Mouse (Mus musculus) megakaryocyte, embryonic 14.5 days (primary cell): ENCODE data around the gene Rbm15. TPM values are rescaled to one million over a fixed set of nuclear protein-coding genes. Genes with fewer than 3 reads are reported as not detected.
A peak's percentile ranks its signal among the peaks of the same experiment; 100 is the strongest.
"Not testable (repeated sequence)": the region's sequence is repeated elsewhere in the genome, so short reads cannot be mapped to it uniquely, and the experiment has no call there.

Experiments used
- H3K27me3 ChIP-seq: replicated peaks from 2 replicates; pipeline ENCODE3; 2012; ENCODE audit warnings: inconsistent platforms
- H3K36me3 ChIP-seq: replicated peaks from 2 replicates; pipeline ENCODE3; 2012; ENCODE audit warnings: low read length, inconsistent platforms, mixed read lengths
- H3K4me1 ChIP-seq: 2 replicates; pipeline ENCODE4 v1.6.1; 2012; ENCODE audit warnings: inconsistent platforms
- H3K4me3 ChIP-seq: replicated peaks from 2 replicates; pipeline ENCODE3; 2012; ENCODE audit warnings: moderate library complexity, mild to moderate bottlenecking, inconsistent platforms
- H3K9me3 ChIP-seq: 2 replicates; pipeline ENCODE4 v1.6.1; 2012; ENCODE audit warnings: inconsistent platforms
- FLI1 ChIP-seq: IDR thresholded peaks from 2 replicates; pipeline ENCODE4 v1.6.1; 2012; ENCODE audit warnings: low read length, inconsistent platforms, mixed read lengths
- GATA1 ChIP-seq: IDR thresholded peaks from 3 replicates; pipeline ENCODE4 v1.6.1; 2012; ENCODE audit warnings: mixed read lengths, low read length, inconsistent platforms, borderline replicate concordance
- polyA plus RNA-seq: library from polyadenylated mRNA; stranded (reverse); fragments of >175 nt; gene quantifications from 2 replicates; pipeline ENCODE4 v1.2.3, GENCODE M21; 2012; ENCODE audit warnings: low replicate concordance; ENCODE audit not compliant: insufficient read depth

Rbm15 gene
- polyA plus RNA-seq, 1 experiment: 1.3 TPM

DNA sequence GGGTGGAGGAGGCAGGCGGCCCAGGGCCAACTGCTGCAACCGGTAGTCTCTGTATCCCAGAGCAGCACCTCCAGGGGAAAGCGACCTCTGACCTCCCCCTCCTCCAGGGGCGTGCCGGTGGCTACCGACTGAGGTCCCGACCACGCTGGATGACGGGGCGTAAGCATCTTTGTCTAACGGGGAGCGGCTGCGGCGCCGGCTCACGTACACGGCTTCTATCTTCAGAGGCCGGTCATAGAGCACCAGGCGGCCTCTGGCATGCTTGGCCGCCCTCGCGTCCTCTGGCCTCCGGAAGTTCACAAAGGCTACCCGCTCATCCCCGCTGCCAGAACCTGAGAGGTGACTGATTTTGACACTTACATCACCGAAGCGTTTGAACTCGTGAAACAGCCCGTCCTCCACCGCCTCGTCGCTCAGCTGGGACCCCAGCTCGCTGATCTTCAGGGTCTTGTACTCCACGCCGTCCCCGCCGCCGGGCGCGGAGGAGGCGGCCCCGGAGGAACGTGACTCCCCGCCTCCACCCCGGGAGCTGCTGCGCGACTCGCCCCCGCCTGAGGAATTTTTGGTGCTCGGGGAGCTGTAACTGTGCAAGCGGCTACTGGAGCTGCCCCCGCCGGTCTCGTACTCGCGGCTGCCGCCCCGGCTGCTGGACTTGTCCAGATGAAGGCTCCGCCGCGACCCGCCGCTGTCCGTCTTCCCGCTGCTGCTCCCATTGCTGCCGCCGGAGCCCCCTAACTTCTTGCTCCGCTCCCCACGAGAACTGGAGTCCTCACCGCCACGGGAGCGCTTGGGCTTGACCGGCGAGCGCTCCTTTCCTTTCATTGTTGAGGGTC, 1.1 kb downstream of the Rbm15 start:
- no peak for TF ChIP-seq FLI1
- no peak for TF ChIP-seq GATA1
- H3K4me3 ChIP-seq: peak overlapping the region; percentile 97
- peaks cover 26% of the 10 kb centered on the region for H3K36me3 ChIP-seq

DNA sequence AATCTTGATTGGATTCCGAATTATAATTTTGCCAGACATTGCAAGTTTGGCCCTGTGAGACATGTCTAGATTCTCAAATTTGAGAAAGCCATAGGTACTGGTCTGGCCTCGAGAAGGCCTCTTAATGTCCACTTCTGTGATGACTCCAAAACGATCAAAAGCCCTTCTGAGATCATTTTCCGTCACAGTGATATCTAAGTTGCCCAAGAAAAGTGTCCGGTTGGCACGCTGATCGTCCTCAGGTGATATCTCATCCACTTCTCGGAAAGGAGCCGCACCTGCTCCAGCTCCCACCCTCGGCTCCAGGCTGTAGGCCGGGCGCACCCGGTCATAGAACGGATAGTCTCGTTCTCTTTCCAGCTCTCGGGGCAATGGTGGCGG, 1.7 kb downstream of the Rbm15 start:
- TF ChIP-seq FLI1 (no peak), GATA1 (no peak)
- Histone ChIP-seq H3K4me1 (peaks cover 38% of the 10 kb centered on the region), H3K9me3 (no peaks in the 10 kb centered on the region)

More for the DNA sequence above, 1.1 kb downstream of the Rbm15 start:
- Histone ChIP-seq H3K27me3 (no peaks in the 10 kb centered on the region), H3K9me3 (no peaks in the 10 kb centered on the region), H3K4me1 (peaks cover 38% of the 10 kb centered on the region)

DNA sequence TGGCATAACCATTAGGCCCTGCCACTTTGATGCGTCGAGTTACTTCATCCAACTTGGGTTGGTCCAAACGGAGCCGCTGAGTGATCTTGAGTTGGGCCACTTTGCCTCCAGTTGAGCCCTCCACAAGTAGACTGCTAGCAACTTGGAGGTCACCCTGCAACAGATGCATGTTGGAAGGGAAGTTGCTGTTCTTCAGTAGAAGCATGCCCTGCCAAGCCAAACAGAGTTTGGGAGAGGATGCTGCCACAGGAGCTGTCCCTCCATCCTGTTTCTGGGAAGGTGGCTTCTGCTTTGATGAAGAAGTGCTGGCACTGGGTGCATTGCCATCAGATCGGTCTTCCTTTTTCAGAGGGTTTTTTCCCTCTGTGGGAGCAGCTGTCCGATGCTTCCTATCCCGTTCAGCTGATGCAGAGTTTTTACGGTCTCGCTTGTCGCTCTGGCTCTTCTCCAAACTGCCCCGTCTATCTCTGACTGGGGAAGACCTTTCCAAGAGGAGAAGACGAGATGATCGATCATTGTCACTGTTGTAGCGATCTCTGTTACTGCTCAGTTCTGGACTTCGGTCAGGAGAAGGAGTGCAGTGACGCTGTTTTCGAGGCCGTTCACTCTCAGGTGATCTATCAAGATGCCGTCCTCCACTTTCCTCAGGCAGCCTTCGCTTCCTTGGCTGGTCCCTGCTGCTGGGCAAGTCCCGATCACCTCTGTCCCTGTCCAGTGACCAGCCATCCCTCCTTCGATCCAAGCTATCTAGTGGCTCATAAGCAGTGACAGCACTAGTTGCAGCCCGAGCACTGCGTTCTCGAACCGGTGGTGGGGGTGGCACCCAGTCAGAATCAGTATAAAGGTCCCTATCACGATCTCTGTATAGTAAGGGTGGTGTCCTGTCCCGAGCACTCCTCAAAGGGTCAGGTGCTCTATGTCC, 2.7 kb downstream of the Rbm15 start:
- Histone ChIP-seq H3K4me1 (peaks cover 40% of the 10 kb centered on the region), H3K9me3 (no peaks in the 10 kb centered on the region), H3K27me3 (no peaks in the 10 kb centered on the region), H3K4me3 (peak overlapping the region; percentile 97), H3K36me3 (peaks cover 35% of the 10 kb centered on the region)
- TF ChIP-seq FLI1 (no peak), GATA1 (no peak)

More for the DNA sequence above, 1.7 kb downstream of the Rbm15 start:
- H3K4me3 ChIP-seq: peak overlapping the region; percentile 97
- no peaks in the 10 kb centered on the region for H3K27me3 ChIP-seq
- H3K36me3 ChIP-seq: peaks cover 29% of the 10 kb centered on the region

DNA sequence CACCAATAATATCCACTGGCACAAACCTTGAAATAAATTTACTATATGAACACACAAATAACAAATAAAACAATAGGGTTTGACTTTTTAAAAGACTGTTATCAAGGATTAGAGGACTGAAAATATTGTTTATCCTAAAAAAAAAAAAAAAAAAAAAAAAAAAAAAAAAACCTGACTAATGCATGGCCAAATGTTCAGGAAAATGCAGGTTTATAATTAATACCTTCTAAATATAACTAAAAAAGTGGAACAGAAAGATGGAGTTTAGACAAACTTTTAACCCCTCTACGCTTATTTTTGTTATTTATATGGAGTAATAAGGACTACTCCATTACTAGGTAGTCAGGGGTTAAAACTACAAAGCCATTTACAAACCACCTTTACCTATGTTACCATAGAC, 7.0 kb downstream of the Rbm15 start:
- no peaks in the 10 kb centered on the region for H3K9me3 ChIP-seq
- H3K27me3 ChIP-seq: no peaks in the 10 kb centered on the region
- no peak overlapping the region for H3K4me3 ChIP-seq
- H3K4me1 ChIP-seq: peaks cover 66% of the 10 kb centered on the region
- H3K36me3 ChIP-seq: peaks cover 57% of the 10 kb centered on the region
- no peak for TF ChIP-seq GATA1
- no peak for TF ChIP-seq FLI1

DNA sequence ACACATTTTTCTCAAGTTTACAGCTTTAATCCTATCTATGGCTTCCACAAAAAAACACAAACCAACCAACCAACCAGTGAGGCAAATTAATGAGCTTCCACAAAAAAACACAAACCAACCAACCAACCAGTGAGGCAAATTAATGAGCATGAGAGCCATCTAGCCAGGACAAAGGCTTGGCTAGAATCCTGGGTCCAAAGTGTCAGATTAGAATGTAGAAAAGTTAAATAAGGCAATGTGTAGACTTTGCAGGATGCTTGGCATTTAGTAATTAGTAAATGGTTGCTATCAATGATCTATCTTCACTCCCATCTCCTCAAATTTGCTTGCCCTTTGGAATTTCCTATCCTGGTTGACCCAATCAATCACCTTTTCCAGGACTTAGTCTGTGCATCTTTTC, 11.7 kb downstream of the Rbm15 start:
- no peak for TF ChIP-seq GATA1
- no peak for TF ChIP-seq FLI1
- H3K36me3 ChIP-seq: peaks cover 45% of the 10 kb centered on the region
- H3K9me3 ChIP-seq: no peaks in the 10 kb centered on the region
- no peak overlapping the region for H3K4me3 ChIP-seq
- H3K27me3 ChIP-seq: no peaks in the 10 kb centered on the region
- H3K4me1 ChIP-seq: peaks cover 60% of the 10 kb centered on the region

DNA sequence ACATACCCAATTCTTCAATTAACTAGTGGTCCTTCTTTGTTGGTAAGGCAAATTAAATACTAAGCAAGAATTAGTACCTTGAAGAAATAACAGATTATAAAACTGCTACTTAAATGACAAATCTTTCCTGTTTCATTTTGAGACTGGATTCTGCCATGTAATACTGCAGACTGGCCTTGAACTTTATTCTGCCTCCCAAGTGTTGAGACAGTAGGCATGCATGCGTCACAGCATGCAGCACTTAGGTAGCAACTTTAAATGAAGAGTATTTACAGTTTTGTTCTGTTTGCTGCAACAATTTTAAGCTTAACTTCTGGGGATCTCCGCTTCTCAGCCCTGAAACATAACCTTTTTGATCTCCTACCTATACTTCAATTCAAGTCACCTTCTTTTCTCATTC, 12.3 kb downstream of the Rbm15 start:
- Histone ChIP-seq H3K9me3 (no peaks in the 10 kb centered on the region), H3K36me3 (peaks cover 42% of the 10 kb centered on the region), H3K27me3 (no peaks in the 10 kb centered on the region), H3K4me3 (no peak overlapping the region), H3K4me1 (peaks cover 62% of the 10 kb centered on the region)
- no peak for TF ChIP-seq GATA1
- TF ChIP-seq FLI1: no peak

DNA sequence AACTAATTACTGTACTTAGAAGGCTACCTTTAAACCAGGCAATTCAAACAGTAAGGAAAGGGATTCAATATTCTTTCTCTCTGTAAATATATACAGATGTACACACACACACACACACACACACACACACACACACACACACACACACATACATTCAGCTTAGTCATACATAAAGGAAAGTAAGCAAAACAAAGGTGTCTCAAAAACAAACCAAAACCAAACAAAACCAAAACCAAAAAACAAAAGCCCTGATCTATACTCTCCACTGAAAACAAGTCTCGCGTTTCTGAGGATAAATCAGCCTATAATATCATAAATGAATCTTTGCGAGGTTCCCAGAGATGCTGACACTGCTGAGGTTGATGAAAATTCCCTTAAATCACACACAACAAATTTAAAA, 16.1 kb downstream of the Rbm15 start:
- H3K36me3 ChIP-seq: peaks cover 40% of the 10 kb centered on the region

DNA sequence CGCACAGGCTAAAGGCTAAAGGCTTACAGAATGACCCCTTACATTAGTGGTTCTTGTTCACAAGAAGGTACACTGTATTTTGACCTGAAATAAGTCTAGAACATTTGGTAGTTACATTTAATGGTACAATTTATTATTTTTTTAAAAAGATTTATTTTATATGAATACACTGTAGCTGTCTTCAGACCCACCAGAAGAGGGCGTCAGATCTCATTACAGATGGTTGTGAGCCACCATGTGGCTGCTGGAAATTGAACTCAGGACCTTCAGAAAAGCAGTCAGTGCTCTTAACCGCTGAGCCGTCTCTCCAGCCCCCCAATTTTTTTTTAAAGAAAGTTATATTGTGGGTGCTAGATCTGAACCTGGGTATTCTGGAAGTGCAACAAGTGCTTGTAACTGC, 36.6 kb downstream of the Rbm15 start:
- H3K4me1 ChIP-seq, H3K27me3 ChIP-seq, H3K9me3 ChIP-seq, H3K4me3 ChIP-seq: not testable (repeated sequence)
- peaks cover 21% of the 10 kb centered on the region for H3K36me3 ChIP-seq

More for the DNA sequence above, 16.1 kb downstream of the Rbm15 start:
- Histone ChIP-seq H3K4me1 (peaks cover 46% of the 10 kb centered on the region), H3K27me3 (no peaks in the 10 kb centered on the region), H3K9me3 (no peaks in the 10 kb centered on the region), H3K4me3 (no peak overlapping the region)
- TF ChIP-seq FLI1: no peak
- TF ChIP-seq GATA1: no peak

DNA sequence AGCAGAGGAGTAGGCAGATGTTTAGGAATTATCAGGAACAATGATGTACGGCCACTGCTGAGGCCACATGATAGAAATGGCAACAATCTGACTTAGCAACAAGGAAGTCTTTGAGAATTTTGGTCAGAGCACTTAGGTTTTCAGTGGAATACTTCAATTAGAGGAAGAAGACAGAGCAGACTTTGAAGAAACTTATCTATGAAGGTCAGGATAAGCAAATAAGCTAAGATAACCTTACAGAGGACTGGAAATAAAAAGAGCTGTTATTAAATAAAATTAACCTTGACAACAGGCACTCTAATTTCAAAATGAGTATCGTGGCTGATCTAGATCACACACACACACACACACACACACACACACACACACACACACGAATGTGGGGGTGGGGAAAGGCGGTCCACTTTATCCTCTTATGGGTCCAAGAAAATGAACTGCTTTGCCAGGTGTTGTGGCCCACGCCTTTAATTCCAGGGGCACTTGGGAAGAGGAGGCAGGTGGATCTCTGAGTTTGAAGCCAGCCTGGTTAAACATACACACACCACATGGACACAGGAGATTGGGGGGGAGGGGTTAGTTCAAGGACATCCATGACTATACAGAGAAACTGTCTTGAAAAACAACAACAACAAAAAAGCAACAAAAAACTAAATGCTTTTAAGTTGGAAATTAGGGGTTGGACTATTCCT, 37.7 kb downstream of the Rbm15 start:
- peaks cover 8% of the 10 kb centered on the region for H3K4me1 ChIP-seq
- no peak for TF ChIP-seq GATA1
- TF ChIP-seq FLI1: no peak
- no peaks in the 10 kb centered on the region for H3K27me3 ChIP-seq
- no peak overlapping the region for H3K4me3 ChIP-seq
- H3K9me3 ChIP-seq: no peaks in the 10 kb centered on the region
- H3K36me3 ChIP-seq: peaks cover 14% of the 10 kb centered on the region
